Mouse (Mus musculus): ENCODE results near the gene Cpeb4. TPM values are rescaled to one million over a fixed set of nuclear protein-coding genes. Genes with fewer than 3 reads are reported as not detected.

The Cpeb4 gene
- polyA plus RNA-seq, 1 experiment = 8.2 TPM

DNA sequence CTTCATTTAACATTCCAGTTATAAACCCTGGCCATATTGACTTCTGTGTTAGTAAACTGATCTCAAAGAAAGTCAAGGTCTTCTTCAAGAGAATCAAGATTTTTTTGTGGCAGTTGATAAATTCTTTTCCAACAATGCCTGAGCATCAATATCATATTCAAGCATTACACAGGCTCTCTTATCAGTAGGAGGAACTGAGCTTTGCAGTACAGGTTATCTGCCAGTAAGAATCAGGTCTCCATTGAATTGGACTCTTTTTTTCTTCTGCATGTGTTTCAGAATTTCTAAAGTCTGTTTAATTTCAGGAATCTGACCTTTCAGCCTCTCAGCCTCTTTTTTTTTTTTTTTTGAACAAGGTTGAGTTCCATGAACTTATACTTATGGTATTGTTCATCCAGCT lies 40.9 kb downstream of the Cpeb4 start:
- TF ChIP-seq GATA1 (IDR thresholded peaks at IDR 0.05; ENCODE audit: low read length) = no peak

DNA sequence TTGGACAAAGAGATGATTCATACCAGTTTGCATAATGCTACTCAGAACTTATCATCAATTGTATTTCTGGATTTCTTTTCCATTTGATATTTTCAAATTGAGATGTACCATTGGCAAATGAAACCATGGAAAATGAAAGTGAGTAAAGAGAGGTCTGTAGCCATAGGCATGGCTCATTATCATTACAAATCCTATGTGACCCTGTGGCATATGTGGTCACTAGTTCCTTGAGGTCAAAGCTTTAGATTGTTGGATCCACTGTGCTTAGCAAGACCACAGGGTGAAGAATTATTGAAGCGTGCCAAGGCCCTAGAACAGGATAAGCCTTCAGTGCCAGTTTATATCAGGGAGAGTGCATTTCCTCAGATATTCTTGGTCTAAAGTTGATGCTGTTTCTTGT lies 45.8 kb downstream of the Cpeb4 start:
- no peak for TF ChIP-seq GATA1 (IDR thresholded peaks at IDR 0.05; ENCODE audit: low read length)

DNA sequence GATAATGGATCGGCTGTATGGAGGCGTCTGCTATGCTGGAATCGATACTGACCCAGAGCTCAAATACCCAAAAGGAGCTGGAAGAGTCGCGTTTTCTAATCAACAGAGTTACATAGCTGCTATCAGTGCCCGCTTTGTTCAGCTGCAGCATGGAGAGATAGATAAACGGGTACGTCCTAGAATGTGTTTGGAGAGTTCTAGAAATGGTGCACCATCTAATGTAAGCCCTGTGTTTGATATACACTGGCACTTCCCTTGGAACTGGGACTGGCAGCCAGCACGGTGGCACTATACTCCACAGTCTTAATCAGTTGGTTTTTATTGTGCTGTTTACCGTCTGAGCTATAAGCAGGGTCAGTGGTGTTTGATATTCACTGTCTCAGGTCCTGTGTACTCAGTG lies 58.0 kb downstream of the Cpeb4 start:
- TF ChIP-seq GATA1 (IDR thresholded peaks at IDR 0.05; ENCODE audit: low read length) = no peak

DNA sequence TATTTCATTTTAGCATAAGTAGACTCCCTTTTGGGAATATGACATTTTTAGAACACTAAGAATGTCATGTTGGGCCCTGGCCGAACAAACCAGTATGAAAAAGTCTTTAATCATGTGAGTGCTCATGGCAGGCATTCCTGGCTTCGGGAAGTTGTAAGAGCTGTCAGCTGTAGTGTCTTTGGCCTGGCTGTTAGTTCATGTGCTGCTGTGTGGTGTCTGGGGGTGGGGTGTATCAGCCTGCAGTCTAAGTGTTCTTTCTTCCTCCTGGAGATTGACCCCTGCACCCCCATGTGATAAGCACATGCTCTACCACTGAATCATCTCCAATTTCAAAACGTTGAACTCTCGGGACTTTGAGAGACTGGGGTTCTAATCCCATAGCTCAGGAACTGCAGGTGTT lies 63.6 kb downstream of the Cpeb4 start:
- no peak for TF ChIP-seq GATA1 (IDR thresholded peaks at IDR 0.05; ENCODE audit: low read length)

DNA sequence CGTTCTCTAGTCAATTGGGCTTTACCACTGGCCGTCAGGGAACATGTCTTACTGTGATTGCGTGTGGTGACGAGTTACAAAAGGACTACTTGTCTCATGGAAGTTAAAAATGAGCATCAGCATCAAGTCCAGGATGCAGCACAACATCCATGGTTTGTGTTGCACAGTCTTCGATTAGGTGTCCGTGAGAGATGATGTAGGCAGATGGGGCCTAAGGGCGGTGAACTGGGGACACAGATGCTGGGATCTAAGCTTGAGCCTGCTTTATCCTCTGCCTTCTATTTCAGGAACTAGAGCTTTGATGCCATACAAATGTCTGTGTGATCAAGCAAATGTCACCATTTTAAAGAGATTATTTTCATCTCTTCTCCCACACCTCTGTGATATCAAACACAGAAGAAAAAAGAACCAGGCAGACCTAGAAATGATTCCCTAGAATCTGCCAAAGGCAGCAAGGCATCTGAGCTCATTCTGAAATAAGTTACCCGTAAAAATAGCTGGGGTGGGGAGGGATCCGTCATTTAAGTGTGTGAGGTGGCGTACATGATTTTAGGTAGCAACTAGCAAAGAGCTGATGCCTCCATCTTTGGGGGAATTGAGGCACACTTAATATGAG lies 65.0 kb downstream of the Cpeb4 start:
- no peak for TF ChIP-seq GATA1 (IDR thresholded peaks at IDR 0.05; ENCODE audit: low read length)

DNA sequence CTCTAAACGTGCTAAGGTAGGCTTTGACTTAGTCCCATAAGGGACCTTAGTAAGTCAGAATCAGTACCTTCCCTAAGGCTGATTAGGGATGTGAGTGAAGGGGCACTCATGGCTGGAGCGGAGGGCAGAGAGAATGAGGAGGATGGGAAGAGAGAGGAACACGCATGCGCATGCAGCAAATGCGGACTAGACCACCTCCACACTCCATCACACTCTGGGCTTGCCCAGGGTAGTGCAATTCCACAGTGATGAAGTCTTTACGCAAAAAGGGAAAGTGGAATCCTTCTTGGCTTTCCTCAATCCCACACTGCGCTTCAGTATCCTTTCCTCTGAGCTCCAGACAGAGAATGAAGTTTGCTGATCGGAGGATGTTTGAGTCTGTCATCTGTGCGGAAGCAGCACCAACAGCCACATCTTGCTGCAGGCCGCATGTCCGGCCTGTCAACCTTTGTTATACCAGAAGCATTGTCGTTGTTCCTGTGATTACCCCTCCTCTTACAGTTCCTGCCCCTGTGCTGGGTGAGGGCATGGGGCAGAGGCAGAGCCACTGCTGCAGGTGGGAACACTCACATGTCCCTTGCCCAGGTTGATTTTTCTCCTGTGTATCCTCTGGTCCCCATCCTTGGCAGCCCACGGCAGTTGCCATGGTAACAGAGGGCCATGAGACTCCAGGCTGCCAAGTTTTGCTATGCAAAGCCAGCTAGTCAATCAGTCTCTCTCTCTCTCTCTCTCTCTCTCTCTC lies 69.1 kb downstream of the Cpeb4 start:
- no peak for TF ChIP-seq GATA1 (IDR thresholded peaks at IDR 0.05; ENCODE audit: low read length)

DNA sequence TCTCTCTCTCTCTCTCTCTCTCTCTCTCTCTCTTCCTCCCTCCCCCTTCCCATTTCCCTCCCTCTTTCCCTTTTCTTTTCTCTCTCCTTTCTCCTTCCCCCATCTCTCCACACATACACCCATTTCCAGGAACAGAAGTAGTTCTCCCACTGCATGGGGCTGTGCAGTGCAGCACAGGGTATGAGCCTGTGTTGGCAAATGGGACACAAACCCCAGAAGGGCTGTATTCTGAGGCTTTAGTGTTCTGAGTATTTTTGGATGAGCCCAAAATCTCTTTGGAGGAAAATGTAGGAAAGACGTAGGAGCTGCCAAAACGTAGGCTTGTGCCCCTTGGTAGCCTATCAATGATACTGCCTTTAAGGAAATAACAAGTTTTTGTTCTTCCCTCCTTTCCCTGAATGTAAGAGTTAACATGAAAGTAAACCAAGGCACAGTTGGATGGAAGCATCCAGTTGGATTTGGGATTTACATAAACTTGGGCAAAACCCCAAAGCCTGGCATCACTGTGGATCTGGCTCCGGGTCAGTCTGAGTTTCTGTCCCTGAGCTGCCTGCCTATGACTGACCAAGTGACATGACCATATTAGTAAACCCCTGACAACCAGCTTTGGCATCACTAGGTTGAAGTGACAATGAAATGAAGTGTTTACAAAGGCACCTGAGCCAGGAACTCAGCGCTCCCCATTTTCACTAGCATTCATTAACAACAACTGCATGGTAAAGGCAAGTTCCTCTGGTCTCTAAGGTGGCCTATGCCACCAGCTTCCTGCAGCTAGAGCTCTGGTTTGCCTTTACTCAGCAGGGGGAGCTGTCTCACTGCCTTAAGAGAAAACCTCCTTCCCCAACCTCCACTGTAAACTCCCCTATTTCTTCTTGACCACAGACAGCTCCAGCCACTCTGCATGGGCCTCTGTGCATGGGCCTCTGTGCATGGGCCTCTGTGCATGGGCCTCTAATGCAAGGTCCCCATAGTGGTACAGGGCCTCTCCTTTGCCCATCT lies 69.9 kb downstream of the Cpeb4 start:
- no peak for TF ChIP-seq GATA1 (IDR thresholded peaks at IDR 0.05; ENCODE audit: low read length)

DNA sequence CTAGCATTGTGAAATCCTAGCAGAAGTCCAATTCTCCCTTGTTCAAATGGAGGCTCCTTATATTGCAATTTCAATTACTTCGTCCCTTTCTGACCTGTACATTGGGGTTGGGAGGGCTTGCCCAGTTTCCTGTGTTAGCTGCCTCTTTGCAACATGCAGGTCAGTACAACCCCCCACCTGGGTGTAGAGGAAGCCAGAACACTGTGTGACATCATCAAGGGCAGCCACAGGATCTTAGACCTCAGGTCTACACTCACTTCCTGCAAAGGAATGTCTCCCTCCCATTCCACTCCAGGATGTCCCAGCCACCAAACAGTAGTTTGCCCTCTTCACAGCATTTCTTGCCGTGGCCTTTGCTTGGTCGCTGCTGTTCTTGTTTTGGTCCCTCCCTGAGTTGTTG lies 73.5 kb downstream of the Cpeb4 start:
- TF ChIP-seq GATA1 (IDR thresholded peaks at IDR 0.05; ENCODE audit: low read length) = no peak

DNA sequence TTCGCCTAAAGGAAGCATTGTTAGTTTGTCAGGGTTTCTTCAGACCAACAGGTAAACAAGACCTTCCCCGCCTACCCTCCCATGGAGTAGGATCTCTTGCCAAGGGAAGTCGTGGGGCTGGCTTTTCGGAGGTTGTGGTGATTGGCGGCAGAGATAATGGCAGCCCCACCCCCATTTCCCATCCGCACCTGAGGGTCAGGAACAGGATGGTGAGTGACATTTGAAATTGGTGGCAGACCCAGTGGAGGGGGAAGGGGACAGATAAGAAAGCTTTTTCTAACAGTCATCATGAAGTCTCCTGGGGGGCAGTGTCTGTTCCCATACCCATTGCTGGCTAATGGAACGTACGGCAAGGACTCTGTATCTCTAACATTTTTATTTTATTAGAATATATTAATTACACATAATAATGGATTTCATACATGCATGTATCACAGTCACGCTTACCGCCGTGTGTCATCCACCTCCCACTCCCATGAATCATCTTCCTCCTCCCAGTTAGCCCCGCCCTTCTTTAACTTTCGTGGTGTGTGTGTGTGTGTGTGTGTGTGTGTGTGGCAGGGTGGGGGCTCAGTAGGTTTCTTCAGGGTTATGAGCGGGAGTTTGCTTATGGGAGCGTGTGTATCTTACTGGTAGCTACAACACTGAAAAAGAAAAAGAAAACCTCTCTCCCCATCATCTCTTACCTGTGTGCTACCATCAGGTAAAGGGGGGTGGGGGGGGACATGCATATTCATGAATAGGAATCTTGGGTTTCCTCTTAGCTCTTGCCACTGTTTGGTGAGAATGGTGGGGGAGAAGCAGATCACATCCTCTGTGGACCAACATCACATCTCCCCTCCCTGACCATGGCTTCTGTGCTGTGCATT lies 76.7 kb downstream of the Cpeb4 start:
- no peak for TF ChIP-seq GATA1 (IDR thresholded peaks at IDR 0.05; ENCODE audit: low read length)

DNA sequence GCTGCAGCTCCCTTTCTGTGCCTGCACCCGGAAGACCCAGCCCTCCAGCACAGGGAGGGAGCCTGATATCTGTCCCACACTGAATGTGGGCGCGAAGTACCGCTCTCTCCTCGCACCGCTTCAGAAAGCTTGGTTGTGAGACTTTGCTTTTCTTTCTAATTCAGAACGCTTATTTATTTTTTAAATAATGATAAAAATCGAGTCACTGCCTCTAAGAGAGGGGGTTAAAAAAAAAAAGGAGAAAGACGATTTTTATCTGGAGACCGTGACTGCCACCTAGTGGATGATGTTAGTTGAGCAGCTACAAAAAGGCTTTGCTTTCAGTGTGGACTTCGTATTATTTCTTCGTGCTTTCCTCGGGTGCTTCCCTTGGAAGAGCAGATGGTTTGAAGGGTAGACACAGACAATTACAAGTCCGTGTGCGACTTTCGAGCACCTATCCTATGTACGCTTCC lies 77.3 kb downstream of the Cpeb4 start:
- TF ChIP-seq GATA1 (IDR thresholded peaks at IDR 0.05; ENCODE audit: low read length) = no peak

DNA sequence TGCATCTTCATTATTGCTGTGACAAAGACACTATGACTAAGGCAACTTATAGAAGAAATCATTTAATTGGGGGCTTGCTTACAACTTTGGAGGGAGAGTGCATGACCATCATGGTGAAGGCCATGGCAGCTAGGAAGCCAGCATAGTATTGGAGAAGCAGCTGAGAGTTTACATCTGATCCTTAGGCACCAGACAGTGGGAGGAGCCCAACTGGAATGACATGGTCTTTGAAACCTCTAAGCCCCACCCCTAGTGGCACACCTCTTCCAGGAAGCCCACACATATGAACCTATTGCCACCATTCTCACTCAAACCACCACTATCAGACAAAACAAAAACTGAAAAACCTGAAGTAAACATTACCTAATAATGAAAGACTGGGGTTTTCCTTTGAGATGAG lies 88.1 kb downstream of the Cpeb4 start:
- TF ChIP-seq GATA1 (IDR thresholded peaks at IDR 0.05; ENCODE audit: low read length) = no peak

DNA sequence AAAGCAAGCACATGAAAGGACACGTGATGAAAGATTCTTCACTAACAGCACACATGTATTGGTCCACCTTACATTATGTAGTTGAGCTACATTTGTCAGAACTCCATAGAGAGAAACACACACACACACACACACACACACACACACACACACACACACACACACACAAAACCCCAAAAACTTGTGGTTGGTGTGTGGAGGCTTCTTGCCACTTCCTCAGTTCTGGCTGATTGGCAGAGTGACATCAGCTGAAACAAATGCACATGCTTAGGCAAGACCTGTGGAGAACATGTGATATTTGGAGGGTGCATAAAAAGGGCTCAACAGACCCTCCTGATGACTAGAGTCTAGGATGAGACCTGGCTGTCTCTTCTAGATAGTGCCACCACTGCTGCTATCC lies 92.0 kb downstream of the Cpeb4 start:
- no peak for TF ChIP-seq GATA1 (IDR thresholded peaks at IDR 0.05; ENCODE audit: low read length)

DNA sequence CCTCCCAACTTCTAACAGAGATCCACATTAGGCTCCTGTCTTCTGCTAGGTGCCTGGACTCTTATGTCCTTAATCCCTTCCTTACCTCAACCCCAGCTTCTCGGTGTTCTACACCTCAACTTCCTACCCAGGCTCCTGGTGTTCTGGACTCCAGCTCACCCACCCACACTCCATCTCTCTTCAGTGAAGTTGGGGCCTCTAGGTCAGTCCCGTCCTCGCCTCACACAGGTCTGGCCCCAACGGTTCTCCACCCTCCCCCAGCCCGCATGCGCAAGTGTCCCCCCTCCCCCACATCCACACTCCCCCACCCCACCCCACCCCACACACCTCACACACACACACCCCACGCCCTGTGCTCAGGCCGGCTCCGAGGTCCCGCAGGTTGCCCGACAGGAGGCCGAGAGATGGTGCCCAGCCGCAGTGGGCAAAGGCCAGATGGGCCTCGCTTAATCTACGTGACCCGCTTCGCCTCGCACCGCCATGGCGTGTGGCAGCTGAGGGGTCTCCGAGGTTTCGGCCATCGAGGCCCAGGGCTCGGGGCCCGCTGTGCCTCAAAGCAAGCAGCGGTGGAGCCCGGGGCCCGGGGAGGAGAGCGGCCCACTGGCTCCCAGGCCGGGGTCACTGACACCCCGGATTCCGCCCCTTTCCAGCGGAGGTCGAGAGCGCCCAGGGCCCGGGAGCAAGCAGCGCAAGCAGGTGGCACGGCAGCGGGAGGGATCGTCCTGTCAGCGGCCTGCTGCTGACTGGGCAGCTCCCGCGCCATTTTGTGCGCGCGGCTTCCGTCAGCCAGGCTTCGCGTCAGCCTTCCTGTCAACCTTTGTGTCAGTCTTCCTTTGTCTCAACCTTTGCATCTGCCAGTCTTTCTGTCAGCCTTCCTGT lies 93.5 kb downstream of the Cpeb4 start, which contains the start of gene 4930524B15Rik:
TSS of gene 4930524B15Rik (plus strand) at position 337 of the 879 bp plus-strand sequence.
- no peak for TF ChIP-seq GATA1 (IDR thresholded peaks at IDR 0.05; ENCODE audit: low read length)

DNA sequence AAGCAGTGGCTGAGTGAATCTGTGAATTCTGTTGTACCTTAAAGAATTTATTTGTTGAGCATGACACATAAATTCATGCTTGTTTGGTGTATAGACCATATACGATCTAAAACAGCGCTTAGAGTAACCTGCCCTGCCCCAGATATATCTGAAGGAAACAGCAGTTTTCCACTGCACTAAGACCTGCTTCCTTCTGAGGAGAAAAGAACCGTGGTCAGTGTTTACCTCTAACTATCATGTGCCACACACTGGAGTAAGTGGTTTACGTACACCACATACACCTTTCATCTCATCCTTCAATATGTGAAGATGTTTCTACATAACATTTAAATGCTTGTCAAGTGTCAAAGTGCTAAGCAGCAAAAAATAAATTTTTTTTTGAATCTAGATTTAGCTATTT lies 102.1 kb downstream of the Cpeb4 start:
- no peak for TF ChIP-seq GATA1 (IDR thresholded peaks at IDR 0.05; ENCODE audit: low read length)

Data from G1E-ER4 (cell line).